Mouse (Mus musculus) forebrain, embryonic 16.5 days (tissue): Measurements from ENCODE around the gene Armc5. TPM values are rescaled to one million over a fixed set of nuclear protein-coding genes. Genes with fewer than 3 reads are reported as not detected.

ENCODE experiments used
- ATAC-seq: fragments of 200-750 bp; cut with Nextera tagmentation; 2 replicates; pipeline ENCODE4 v1.8.0; 2017; ENCODE audit warnings: mild to moderate bottlenecking, moderate library complexity
- H3K27ac ChIP-seq: fragments of 300-500 bp; sonication (generic); 2 replicates; pipeline ENCODE4 v1.5.1; 2014; ENCODE audit warnings: low read length, control low read depth
- H3K27me3 ChIP-seq: fragments of 300-500 bp; sonication (generic); replicated peaks from 2 replicates; pipeline ENCODE4 v1.6.1; 2014; ENCODE audit warnings: low read length; ENCODE audit not compliant: control insufficient read depth, insufficient read depth
- H3K36me3 ChIP-seq: fragments of 300-500 bp; sonication (generic); 2 replicates; pipeline ENCODE4 v1.6.1; 2014; ENCODE audit not compliant: control insufficient read depth, insufficient read depth
- H3K4me1 ChIP-seq: fragments of 300-500 bp; sonication (generic); replicated peaks from 2 replicates; pipeline ENCODE4 v1.6.1; 2014; ENCODE audit warnings: low read length; ENCODE audit not compliant: control insufficient read depth, insufficient read depth
- H3K4me2 ChIP-seq: fragments of 300-500 bp; sonication (generic); 2 replicates; pipeline ENCODE4 v1.6.1; 2014; ENCODE audit warnings: mild to moderate bottlenecking, low read length, control low read depth
- H3K4me3 ChIP-seq: fragments of 300-500 bp; sonication (generic); replicated peaks from 2 replicates; pipeline ENCODE4 v1.5.1; 2014; ENCODE audit warnings: mild to moderate bottlenecking, low read length, control low read depth
- H3K9ac ChIP-seq: fragments of 300-500 bp; sonication (generic); replicated peaks from 2 replicates; pipeline ENCODE4 v1.6.1; 2014; ENCODE audit warnings: low read depth, low read length, control low read depth
- H3K9me3 ChIP-seq: fragments of 300-500 bp; sonication (generic); 2 replicates; pipeline ENCODE4 v1.6.1; 2016; ENCODE audit warnings: low read length; ENCODE audit not compliant: control insufficient read depth
- WGBS: fragments of 180-500 bp; shearing (Covaris S2); extraction: QIAGEN DNeasy Blood & Tissue Kit; methylation state at CpG from one replicate; pipeline ENCODE4 v1.1.7; 2014; 5-methylcytosine and 5-hydroxymethylcytosine counted together
- polyA plus RNA-seq: library from polyadenylated mRNA; unstranded; fragments of >200 nt; fragmentation: Nextera tagmentation; extraction: Ambion mirVana; gene quantifications from 2 replicates; pipeline ENCODE4 v1.2.1, GENCODE M21; 2015

Armc5 gene
- polyA plus RNA-seq, 1 experiment from 2014 or later, result 10.4 TPM

GRCm38 (mm10) chr7:128251946-128252345, 14.8 kb downstream of the Armc5 start:
- Histone ChIP-seq H3K36me3 (no peaks in the 10 kb centered on the region), H3K27ac (no peak overlapping the region), H3K27me3 (no peaks in the 10 kb centered on the region), H3K9ac (peak overlapping the region; percentile 22; the same call in 1 of the 2 replicates), H3K4me1 (peaks cover 17% of the 10 kb centered on the region), H3K9me3 (no peaks in the 10 kb centered on the region), H3K4me2 (peak overlapping the region; percentile 68), H3K4me3 (peak overlapping the region; percentile 44)
- ATAC-seq, result no peak
- 48% methylated on average over 12 of the region's 12 CpGs for WGBS

GRCm38 (mm10) chr7:128252609-128253008, 15.5 kb downstream of the Armc5 start:
- Histone ChIP-seq H3K4me2 (peak overlapping the region; percentile 68), H3K9me3 (no peaks in the 10 kb centered on the region), H3K36me3 (no peaks in the 10 kb centered on the region), H3K4me3 (peak overlapping the region; percentile 44), H3K27ac (peak overlapping the region; percentile 19; the same call in 1 of the 2 replicates), H3K27me3 (no peaks in the 10 kb centered on the region), H3K9ac (peak overlapping the region; percentile 55), H3K4me1 (peaks cover 14% of the 10 kb centered on the region)
- peak; percentile 91 for ATAC-seq
- WGBS, result 5% methylated on average over 24 of the region's 24 CpGs

- H3K9me3 ChIP-seq, result no peaks in the 10 kb centered on the region
- no peak overlapping the region for H3K4me3 ChIP-seq
- no peak for ATAC-seq
- WGBS, result 63% methylated on average over 2 of the region's 2 CpGs
- H3K4me2 ChIP-seq, result no peak overlapping the region
- no peak overlapping the region for H3K9ac ChIP-seq
- H3K36me3 ChIP-seq, result no peaks in the 10 kb centered on the region
- H3K27ac ChIP-seq, result no peak overlapping the region
- peaks cover 14% of the 10 kb centered on the region for H3K4me1 ChIP-seq
- no peaks in the 10 kb centered on the region for H3K27me3 ChIP-seq
These were observed 17.8 kb downstream of the Armc5 start for GRCm38 (mm10) chr7:128254978-128255377.

GRCm38 (mm10) chr7:128255757-128256156, 18.6 kb downstream of the Armc5 start:
- no peak overlapping the region for H3K4me2 ChIP-seq
- 91% methylated on average over 5 of the region's 5 CpGs for WGBS
- no peaks in the 10 kb centered on the region for H3K36me3 ChIP-seq
- ATAC-seq, result no peak
- no peaks in the 10 kb centered on the region for H3K9me3 ChIP-seq
- H3K9ac ChIP-seq, result no peak overlapping the region
- no peak overlapping the region for H3K4me3 ChIP-seq
- H3K4me1 ChIP-seq, result peaks cover 14% of the 10 kb centered on the region
- H3K27me3 ChIP-seq, result no peaks in the 10 kb centered on the region
- no peak overlapping the region for H3K27ac ChIP-seq

- 51% methylated on average over 5 of the region's 5 CpGs for WGBS
- Histone ChIP-seq H3K9me3 (no peaks in the 10 kb centered on the region), H3K36me3 (no peaks in the 10 kb centered on the region)
These were observed 19.7 kb downstream of the Armc5 start for GRCm38 (mm10) chr7:128256783-128257334.

GRCm38 (mm10) chr7:128265411-128265810, 28.3 kb downstream of the Armc5 start, which contains the start of gene Slc5a2:
Gene Slc5a2 (plus strand): TSS chr7:128265657.
- Histone ChIP-seq H3K9ac (no peak within 1 kb of the TSS), H3K36me3 (no peaks in the 10 kb centered on the region), H3K27ac (no peak within 1 kb of the TSS), H3K4me1 (no peaks in the 10 kb centered on the region), H3K27me3 (no peaks in the 10 kb centered on the region), H3K4me3 (no peak within 1 kb of the TSS), H3K4me2 (no peak within 1 kb of the TSS), H3K9me3 (no peaks in the 10 kb centered on the region)
- WGBS, result 87% methylated on average over 6 of the region's 6 CpGs
- ATAC-seq, result no peak

More at GRCm38 (mm10) chr7:128256783-128257334, 19.7 kb downstream of the Armc5 start:
- no peak overlapping the region for H3K9ac ChIP-seq
- no peak for ATAC-seq
- H3K4me2 ChIP-seq, result no peak overlapping the region
- no peaks in the 10 kb centered on the region for H3K27me3 ChIP-seq
- peaks cover 12% of the 10 kb centered on the region for H3K4me1 ChIP-seq
- no peak overlapping the region for H3K27ac ChIP-seq
- no peak overlapping the region for H3K4me3 ChIP-seq

GRCm38 (mm10) chr7:128266056-128266455, 28.9 kb downstream of the Armc5 start:
- WGBS, result 87% methylated on average over 5 of the region's 5 CpGs
- no peaks in the 10 kb centered on the region for H3K36me3 ChIP-seq
- H3K4me2 ChIP-seq, result no peak overlapping the region
- ATAC-seq, result no peak
- no peak overlapping the region for H3K27ac ChIP-seq
- no peak overlapping the region for H3K9ac ChIP-seq
- H3K9me3 ChIP-seq, result no peaks in the 10 kb centered on the region
- H3K4me1 ChIP-seq, result no peaks in the 10 kb centered on the region
- no peaks in the 10 kb centered on the region for H3K27me3 ChIP-seq
- no peak overlapping the region for H3K4me3 ChIP-seq

GRCm38 (mm10) chr7:128267391-128267790, 30.2 kb downstream of the Armc5 start:
- WGBS, result 66% methylated on average over 13 of the region's 13 CpGs
- Histone ChIP-seq H3K27me3 (no peaks in the 10 kb centered on the region), H3K27ac (no peak overlapping the region), H3K9ac (no peak overlapping the region), H3K36me3 (no peaks in the 10 kb centered on the region), H3K4me3 (no peak overlapping the region), H3K4me2 (no peak overlapping the region), H3K4me1 (no peaks in the 10 kb centered on the region), H3K9me3 (no peaks in the 10 kb centered on the region)
- no peak for ATAC-seq

GRCm38 (mm10) chr7:128267813-128268212, 30.7 kb downstream of the Armc5 start:
- no peak overlapping the region for H3K4me2 ChIP-seq
- no peaks in the 10 kb centered on the region for H3K4me1 ChIP-seq
- no peaks in the 10 kb centered on the region for H3K36me3 ChIP-seq
- no peak overlapping the region for H3K4me3 ChIP-seq
- no peak for ATAC-seq
- WGBS, result 89% methylated on average over 7 of the region's 7 CpGs
- no peak overlapping the region for H3K9ac ChIP-seq
- no peaks in the 10 kb centered on the region for H3K27me3 ChIP-seq
- no peak overlapping the region for H3K27ac ChIP-seq
- no peaks in the 10 kb centered on the region for H3K9me3 ChIP-seq

GRCm38 (mm10) chr7:128270431-128270850, 33.3 kb downstream of the Armc5 start:
- WGBS, result 65% methylated on average over 13 of the region's 13 CpGs
- no peaks in the 10 kb centered on the region for H3K27me3 ChIP-seq
- no peak overlapping the region for H3K4me2 ChIP-seq
- no peaks in the 10 kb centered on the region for H3K36me3 ChIP-seq
- H3K9ac ChIP-seq, result no peak overlapping the region
- no peak for ATAC-seq
- H3K4me3 ChIP-seq, result no peak overlapping the region
- H3K9me3 ChIP-seq, result no peaks in the 10 kb centered on the region
- no peak overlapping the region for H3K27ac ChIP-seq
- no peaks in the 10 kb centered on the region for H3K4me1 ChIP-seq
